Mouse (Mus musculus) 3T3-L1 (cell line): Measurements from ENCODE around the gene March4.

Experiments used
- DNase-seq: peaks from one replicate; pipeline ENCODE4 v3.0.0-alpha.2; 2015; ENCODE audit warnings: low read depth, low spot score

The March4 gene

GRCm38 (mm10) chr1:72399720-72400401, 136.9 kb downstream of the March4 start:
- no peak for DNase-seq

- no peak for DNase-seq
These were observed 146.3 kb downstream of the March4 start for GRCm38 (mm10) chr1:72390420-72390819.

- DNase-seq: no peak
These were observed 153.1 kb downstream of the March4 start for GRCm38 (mm10) chr1:72383651-72384050.

GRCm38 (mm10) chr1:72383056-72383455, 153.7 kb downstream of the March4 start:
- DNase-seq: no peak

- no peak for DNase-seq
These were observed 156.2 kb downstream of the March4 start for GRCm38 (mm10) chr1:72380544-72380943.

GRCm38 (mm10) chr1:72379752-72380353, 156.9 kb downstream of the March4 start:
- DNase-seq: no peak

GRCm38 (mm10) chr1:72378151-72378550, 158.6 kb downstream of the March4 start:
- DNase-seq: no peak
